ENCODE assay signal across 20 mouse cellular contexts in genomic region chr2:127991656-127992055, GRCm38 (mm10).
DNase-seq lines count a peak whose midpoint lies in the region; ATAC-seq lines count a peak whose summit lies in the region.
"Had no signal": no experiment of that assay in that cellular context is flagged by ENCODE, and none has a peak within 500 bp of the region (broad histone marks: within the 10 kb centered on the region; RNA-seq: fewer than 3 reads in every experiment).

No protein-coding gene starts in this region.

- no peak overlapping the region for H3K4me2 ChIP-seq in limb, embryonic 11.5 days (ENCODE audit: low read depth, severe bottlenecking)
- H3K4me2 ChIP-seq: embryonic facial prominence, embryonic 12.5 days; limb, embryonic 12.5 days; liver, embryonic 15.5 days; neural tube, embryonic 12.5 days had no signal

- ATAC-seq in limb, embryonic 11.5 days (ENCODE audit: insufficient number of reproducible peaks, low FRiP score, low TSS enrichment, low read depth) = no peak
- ATAC-seq: forebrain, postnatal 0 days had no signal

- H3K9ac ChIP-seq in limb, embryonic 11.5 days (ENCODE audit: low read length) = no peak overlapping the region
- H3K9ac ChIP-seq: embryonic facial prominence, embryonic 12.5 days; forebrain, postnatal 0 days; limb, embryonic 12.5 days; liver, embryonic 15.5 days; neural tube, embryonic 12.5 days had no signal

- H3K9me3 ChIP-seq in limb, embryonic 11.5 days (ENCODE audit: control insufficient read depth, low read length) = no peaks in the 10 kb centered on the region
- H3K9me3 ChIP-seq in limb, embryonic 10.5 days (replicated peaks) = no peaks in the 10 kb centered on the region
- H3K9me3 ChIP-seq: embryonic facial prominence, embryonic 12.5 days; hindbrain, embryonic 10.5 days; limb, embryonic 12.5 days; liver, embryonic 15.5 days; megakaryocyte, embryonic 14.5 days; neural tube, embryonic 12.5 days had no signal

- no peaks in the 10 kb centered on the region for H3K36me3 ChIP-seq in limb, embryonic 11.5 days (ENCODE audit: control insufficient read depth, insufficient read depth, low read length)
- H3K36me3 ChIP-seq in limb, embryonic 10.5 days = no peaks in the 10 kb centered on the region
- H3K36me3 ChIP-seq: embryonic facial prominence, embryonic 12.5 days; hindbrain, embryonic 10.5 days; limb, embryonic 12.5 days; liver, embryonic 15.5 days; neural tube, embryonic 12.5 days had no signal

- DNase-seq in gastrocnemius, adult 18-20 months (ENCODE audit: low spot score) = peak; percentile 23
- DNase-seq in gastrocnemius, postnatal 4 days (ENCODE audit: low spot score in 2 of 2) = no peak
- peak; percentile 12 for DNase-seq in limb, embryonic 11.5 days (ENCODE audit: low spot score)
- no peak for DNase-seq in limb, embryonic 10.5 days (ENCODE audit: low spot score)
- DNase-seq in heart, postnatal 36 days = peak; percentile 18 to 32
- peak; percentile 21 to 60 for DNase-seq in lung, postnatal 4 days
- no peak for DNase-seq in yolk sac, embryonic 10.5 days (ENCODE audit: low spot score)
- DNase-seq: forebrain, postnatal 0 days; kidney, adult 18-20 months; kidney, postnatal 14 days; right cerebral cortex, postnatal 25 days; thymus, postnatal 25 days had no signal

- no peaks in the 10 kb centered on the region for H3K4me1 ChIP-seq in limb, embryonic 11.5 days (ENCODE audit: control insufficient read depth, insufficient read depth, low read length)
- 0 out of 2 replicates have a peak, but pooled peaks cover under 1% of the 10 kb centered on the region for H3K4me1 ChIP-seq in limb, embryonic 10.5 days
- H3K4me1 ChIP-seq: embryonic facial prominence, embryonic 12.5 days; limb, embryonic 12.5 days; megakaryocyte, embryonic 14.5 days; neural tube, embryonic 12.5 days had no signal

- H3K27me3 ChIP-seq in limb, embryonic 11.5 days (ENCODE audit: control insufficient read depth, insufficient read depth, low read length) = no peaks in the 10 kb centered on the region
- H3K27me3 ChIP-seq in limb, embryonic 10.5 days (ENCODE audit: low read depth, poor library complexity, severe bottlenecking) = no peaks in the 10 kb centered on the region
- H3K27me3 ChIP-seq: CH12.LX; embryonic facial prominence, embryonic 12.5 days; limb, embryonic 12.5 days; liver, embryonic 15.5 days; neural tube, embryonic 12.5 days had no signal

- H3K4me3 ChIP-seq in limb, embryonic 11.5 days (ENCODE audit: low read depth, low read length) = no peak overlapping the region
- no peak overlapping the region for H3K4me3 ChIP-seq in limb, embryonic 10.5 days
- H3K4me3 ChIP-seq: embryonic facial prominence, embryonic 12.5 days; hindbrain, embryonic 10.5 days; left cerebral cortex, adult 2 months; limb, embryonic 12.5 days; liver, embryonic 15.5 days; megakaryocyte, embryonic 14.5 days; neural tube, embryonic 12.5 days had no signal

- no peak overlapping the region for H3K27ac ChIP-seq in limb, embryonic 11.5 days (replicated peaks; ENCODE audit: low read depth, low read length)
- H3K27ac ChIP-seq in limb, embryonic 10.5 days = no peak overlapping the region
- H3K27ac ChIP-seq: embryonic facial prominence, embryonic 12.5 days; hindbrain, embryonic 10.5 days; left cerebral cortex, adult 2 months; limb, embryonic 12.5 days; liver, embryonic 15.5 days; neural tube, embryonic 12.5 days had no signal

- intact Hi-C loops in heart, postnatal 36 days (cut with DNase I) = no loop called here

- WGBS in limb, embryonic 11.5 days = 85% methylated on average over 1 of the region's 1 CpGs
- 95% methylated on average over 1 of the region's 1 CpGs for WGBS in limb, embryonic 10.5 days

Comparison
In these comparisons a context has a peak if more than half of its experiments do, and no peak if none do; other contexts are left out.
1. DNase-seq: peak in gastrocnemius, adult 18-20 months (single experiment), limb, embryonic 11.5 days (single experiment), heart, postnatal 36 days (2 of 2) and lung, postnatal 4 days (2 of 2); none in gastrocnemius, postnatal 4 days (0 of 2), limb, embryonic 10.5 days (single experiment) and yolk sac, embryonic 10.5 days (single experiment).